Mouse (Mus musculus) heart, postnatal 25 days (tissue): ENCODE data around the gene Olfr920. TPM values are rescaled to one million over a fixed set of nuclear protein-coding genes. Genes with fewer than 3 reads are reported as not detected.

Experiments used
- DNase-seq: peaks from one replicate; pipeline ENCODE4 v3.0.0; 2022; ENCODE audit warnings: low spot score
- intact Hi-C: fragments of 180-260 bp; cut with DNase I; formaldehyde crosslinking; loops from one replicate; pipeline ENCODE4 v1.15.1; 2025
- total RNA-seq, 2 experiments: library from RNA; stranded (reverse); gene quantifications; 2 replicates each; pipeline ENCODE4 v1.2.3; 2021

Olfr920 gene
- under 1 TPM; 0.06 to 0.08 TPM for total RNA-seq

DNA sequence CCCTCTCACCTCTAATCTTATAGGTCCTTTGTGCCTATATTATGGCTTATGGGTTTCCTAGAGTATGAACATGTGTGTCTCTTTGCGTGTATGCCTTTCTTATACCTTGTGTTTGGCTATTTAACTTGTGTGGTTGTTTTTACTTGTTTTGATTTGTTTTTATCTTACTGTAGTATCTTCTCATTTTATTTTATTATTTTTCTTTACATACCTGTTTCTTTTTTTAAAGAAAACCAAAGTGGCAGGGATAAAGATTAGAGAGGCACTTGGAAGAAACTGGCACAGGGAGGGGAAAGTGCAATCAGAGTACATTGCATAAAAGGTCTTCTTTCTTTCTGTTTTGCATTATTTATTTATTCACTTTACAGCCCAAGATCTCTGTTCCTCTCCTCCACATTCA is at the start of gene Olfr920:
Gene Olfr920 (plus strand): TSS at position 301 of the 400 bp plus-strand sequence.
- no peak for DNase-seq
- intact Hi-C loops: no loop called here

DNA sequence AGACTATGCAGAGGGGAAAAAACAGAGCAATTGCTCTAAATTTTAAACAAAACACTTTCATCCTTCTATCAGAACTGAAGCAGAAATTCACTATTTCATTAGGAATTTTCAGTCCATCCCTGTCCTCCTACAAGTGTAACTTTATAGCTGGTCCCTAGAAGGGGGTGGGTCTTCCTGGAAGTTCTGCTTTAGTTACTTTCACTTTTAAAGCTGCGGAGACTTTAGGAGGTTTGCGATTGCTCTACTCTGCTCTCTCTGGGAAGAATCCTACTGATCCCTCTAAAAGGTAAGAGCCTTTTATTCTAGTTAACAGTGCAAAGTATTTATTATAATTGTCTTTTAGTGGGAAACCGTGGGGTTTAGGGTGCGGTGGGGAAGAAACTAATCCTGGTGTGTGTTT is 34.0 kb upstream of the Olfr920 start, which contains the start of gene Vwa5a:
Gene Vwa5a (plus strand): TSS at position 167 of the 400 bp plus-strand sequence.
- intact Hi-C loops: no loop called here
- no peak for DNase-seq

GRCm38 (mm10) chr9:38718927-38719441 is 33.1 kb upstream of the Olfr920 start:
- intact Hi-C loops: no loop called here
- DNase-seq: no peak

DNA sequence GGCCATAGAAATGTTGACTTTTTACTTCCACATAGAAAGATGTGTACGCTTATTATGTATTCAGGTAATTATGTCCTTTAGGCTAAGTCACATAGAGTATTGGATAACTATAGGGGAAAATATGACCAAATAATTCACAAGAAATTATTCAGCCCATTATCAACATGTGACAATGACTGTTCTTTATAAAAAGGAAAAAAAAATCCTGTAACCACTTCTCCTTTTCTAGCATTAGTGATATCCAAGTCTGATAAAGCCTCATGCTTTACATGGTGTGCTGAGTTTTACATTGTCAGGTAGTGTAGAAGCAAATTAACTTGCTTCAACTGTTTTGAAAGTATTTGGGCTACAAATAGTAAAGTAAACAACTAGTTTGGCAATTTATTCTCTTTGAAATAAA is 28.1 kb upstream of the Olfr920 start:
- no peak for DNase-seq
- intact Hi-C loops: no loop called here

DNA sequence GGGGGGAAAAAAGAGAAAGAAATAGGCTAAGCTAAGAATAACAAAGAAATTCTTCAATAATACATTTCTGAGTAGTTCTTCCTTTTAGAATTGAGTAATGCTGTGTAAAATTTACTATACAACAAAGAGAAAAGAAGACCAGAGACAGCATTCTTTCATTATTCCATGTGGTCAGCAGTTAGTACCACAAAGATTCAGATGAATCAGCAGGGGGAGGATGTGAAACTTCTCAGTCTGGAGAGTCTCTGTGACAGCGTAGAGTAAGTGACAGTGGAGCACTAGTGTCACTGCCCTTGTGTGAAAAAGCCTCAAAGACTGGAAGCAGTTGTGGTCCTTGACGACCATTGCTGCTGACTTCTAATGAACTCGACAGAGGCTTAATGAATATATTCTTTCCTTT is 23.9 kb upstream of the Olfr920 start:
- intact Hi-C loops: no loop called here
- no peak for DNase-seq

DNA sequence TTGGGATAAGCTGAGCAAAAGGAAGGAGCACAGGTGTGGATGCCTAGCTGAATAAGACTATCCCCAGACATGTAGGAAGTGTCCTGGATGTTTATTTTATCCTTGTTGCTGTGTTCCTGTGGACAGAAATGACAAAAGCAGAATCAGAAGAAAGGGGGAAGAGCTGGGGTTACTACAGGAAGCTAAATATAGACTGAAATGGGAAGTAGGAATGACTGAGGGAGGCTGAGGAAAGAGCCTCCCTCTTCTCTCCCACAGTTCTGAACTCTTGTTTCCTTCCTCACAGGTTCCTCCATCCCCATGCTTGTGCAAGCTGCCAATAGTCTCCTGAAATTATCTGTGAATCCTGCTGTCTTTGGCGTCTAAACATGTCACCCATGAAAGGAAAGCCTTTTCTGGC is 10.7 kb upstream of the Olfr920 start:
- DNase-seq: no peak
- intact Hi-C loops: no loop called here

GRCm38 (mm10) chr9:38744619-38745315 is 7.3 kb upstream of the Olfr920 start:
- DNase-seq: no peak
- intact Hi-C loops: no loop called here

GRCm38 (mm10) chr9:38772768-38773167 is 20.7 kb downstream of the Olfr920 start, which contains the start of gene Olfr921:
Gene Olfr921, plus strand, starts transcription at chr9:38773068.
- intact Hi-C loops: no loop called here
- DNase-seq: no peak

DNA sequence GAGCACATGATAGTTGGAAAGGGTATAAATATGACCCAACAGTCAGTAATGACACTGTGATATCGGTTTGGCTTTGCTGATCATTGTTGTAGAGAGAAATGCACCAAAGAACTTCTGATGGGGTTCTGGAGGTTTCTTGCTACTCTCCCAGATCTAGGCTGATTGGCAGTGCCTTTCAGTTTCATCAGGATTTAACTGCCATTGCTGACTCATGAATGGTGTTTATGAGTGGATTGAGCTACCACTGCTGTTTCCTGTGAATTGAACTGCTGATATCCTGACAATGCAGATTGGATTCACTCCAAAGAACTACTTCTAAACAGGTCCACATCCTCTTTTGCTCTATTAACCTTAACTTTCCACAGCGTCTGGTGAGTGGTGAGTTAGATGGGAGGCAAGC is 40.6 kb downstream of the Olfr920 start:
- intact Hi-C loops: no loop called here
- no peak for DNase-seq

- DNase-seq: no peak
- intact Hi-C loops: no loop called here
These were observed 53.6 kb downstream of the Olfr920 start for GRCm38 (mm10) chr9:38805696-38806095.

Other genes starting within 250 kb of the Olfr920 start
- not detected for gene Olfr911-ps1, start 230.7 kb upstream of the Olfr920 start, total RNA-seq
- not detected for gene Olfr910, start 214.4 kb upstream of the Olfr920 start, total RNA-seq
- not detected for gene Olfr912, start 172.1 kb upstream of the Olfr920 start, total RNA-seq
- gene Olfr913, start 159.5 kb upstream of the Olfr920 start, total RNA-seq: not detected
- gene Olfr914, start 147.2 kb upstream of the Olfr920 start, total RNA-seq: not detected
- not detected for gene Olfr916, start 92.4 kb upstream of the Olfr920 start, total RNA-seq
- gene Olfr917, start 86.5 kb upstream of the Olfr920 start, total RNA-seq: not detected
- not detected for gene Olfr918, start 77.7 kb upstream of the Olfr920 start, total RNA-seq
- gene Olfr919, start 48.6 kb upstream of the Olfr920 start, total RNA-seq: not detected
- 10 to 100 TPM; 28.7 to 33.5 TPM for gene Vwa5a, start 34.0 kb upstream of the Olfr920 start, total RNA-seq
- not detected for gene Olfr921, start 20.8 kb downstream of the Olfr920 start, total RNA-seq
- gene Olfr922, start 62.3 kb downstream of the Olfr920 start, total RNA-seq: not detected
- not detected for gene Olfr923, start 74.2 kb downstream of the Olfr920 start, total RNA-seq
- not detected for gene Olfr924, start 92.2 kb downstream of the Olfr920 start, total RNA-seq
- gene Olfr26, start 102.8 kb downstream of the Olfr920 start, total RNA-seq: not detected
- gene Olfr926, start 124.8 kb downstream of the Olfr920 start, total RNA-seq: not detected
- not detected for gene Olfr930, start 177.5 kb downstream of the Olfr920 start, total RNA-seq
- not detected for gene Olfr933, start 220.0 kb downstream of the Olfr920 start, total RNA-seq
- not detected for gene Olfr934, start 236.0 kb downstream of the Olfr920 start, total RNA-seq
- gene Olfr935, start 247.4 kb downstream of the Olfr920 start, total RNA-seq: not detected